Mouse (Mus musculus): ENCODE measurements around the gene Uaca. TPM values are rescaled to one million over a fixed set of nuclear protein-coding genes. Genes with fewer than 3 reads are reported as not detected.
"Not testable (repeated sequence)": the region's sequence is repeated elsewhere in the genome, so short reads cannot be mapped to it uniquely, and the experiment has no call there.

The Uaca gene
- total RNA-seq, 1 experiment from 2014 or later: not detected

DNA sequence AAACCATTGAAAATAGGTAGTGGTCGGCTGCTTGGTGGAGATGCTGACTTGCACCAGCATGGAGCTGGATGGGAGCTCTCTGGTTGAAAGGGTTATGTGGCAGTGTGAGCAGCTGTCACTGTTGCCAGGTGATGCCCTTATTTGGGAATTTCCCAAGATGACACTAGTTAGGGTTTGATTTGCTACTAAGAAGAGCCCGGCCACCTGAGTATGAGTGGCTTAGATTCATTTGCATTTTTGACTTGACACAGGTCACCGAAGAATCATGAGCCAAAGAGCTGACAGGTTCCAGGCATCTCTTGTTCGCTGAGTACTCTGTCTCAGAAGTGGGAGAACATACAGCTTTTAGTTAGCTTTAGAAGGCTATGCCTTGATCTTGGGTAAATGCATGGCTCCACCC is 9.3 kb upstream of the Uaca start:
- no peak for ATAC-seq (replicated peaks; ENCODE audit: insufficient number of reproducible peaks, low FRiP score, low TSS enrichment, poor library complexity, severe bottlenecking)

DNA sequence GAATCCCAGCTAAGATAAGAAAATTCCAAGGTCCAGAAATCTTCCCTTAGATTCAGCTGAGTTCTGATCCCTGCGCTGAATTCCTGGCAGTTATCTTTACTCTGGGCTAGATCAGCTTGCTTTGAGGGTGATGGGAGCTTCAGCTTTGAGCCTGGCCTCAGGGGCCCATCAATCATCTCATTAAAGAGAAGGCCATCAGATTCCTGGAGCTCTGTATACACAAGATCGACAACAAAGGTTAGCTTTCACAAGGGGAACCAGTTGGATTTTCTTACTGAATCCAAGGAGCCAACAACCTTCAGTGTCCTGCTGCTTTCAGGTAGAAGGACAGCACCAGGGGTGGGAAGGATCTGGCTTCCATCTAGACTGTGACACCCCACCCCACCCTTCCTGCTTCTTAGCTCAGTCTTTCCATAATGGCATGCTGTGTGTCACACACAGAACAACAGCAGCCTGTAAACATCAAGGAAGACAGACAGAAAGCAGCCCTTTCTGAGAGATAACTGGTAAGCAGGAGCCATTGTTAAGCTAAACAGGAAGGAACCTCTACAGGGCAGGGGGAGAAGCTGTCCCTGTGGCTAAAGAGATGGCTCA is 6.7 kb upstream of the Uaca start:
- ATAC-seq (replicated peaks; ENCODE audit: insufficient number of reproducible peaks, low FRiP score, low TSS enrichment, poor library complexity, severe bottlenecking): no peak

DNA sequence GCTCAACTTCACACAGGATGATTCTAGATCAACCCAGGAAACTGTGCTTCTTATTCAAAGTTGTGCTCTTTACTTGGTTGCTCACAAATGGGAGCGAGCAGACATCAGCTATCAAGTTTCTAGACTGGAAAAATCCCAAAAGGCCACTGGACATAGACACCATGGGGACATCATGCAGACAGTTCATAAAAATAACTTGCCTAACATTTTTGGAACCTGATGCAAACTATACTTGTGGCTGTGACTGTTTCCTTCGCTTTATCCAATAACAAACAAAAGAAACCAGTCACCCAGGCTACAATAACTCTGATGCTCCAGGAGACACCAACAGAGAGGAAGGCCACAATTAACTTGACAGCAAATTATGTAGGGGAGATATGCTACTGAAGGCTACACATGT is 4.1 kb upstream of the Uaca start:
- ATAC-seq (replicated peaks; ENCODE audit: insufficient number of reproducible peaks, low FRiP score, low TSS enrichment, poor library complexity, severe bottlenecking): no peak

DNA sequence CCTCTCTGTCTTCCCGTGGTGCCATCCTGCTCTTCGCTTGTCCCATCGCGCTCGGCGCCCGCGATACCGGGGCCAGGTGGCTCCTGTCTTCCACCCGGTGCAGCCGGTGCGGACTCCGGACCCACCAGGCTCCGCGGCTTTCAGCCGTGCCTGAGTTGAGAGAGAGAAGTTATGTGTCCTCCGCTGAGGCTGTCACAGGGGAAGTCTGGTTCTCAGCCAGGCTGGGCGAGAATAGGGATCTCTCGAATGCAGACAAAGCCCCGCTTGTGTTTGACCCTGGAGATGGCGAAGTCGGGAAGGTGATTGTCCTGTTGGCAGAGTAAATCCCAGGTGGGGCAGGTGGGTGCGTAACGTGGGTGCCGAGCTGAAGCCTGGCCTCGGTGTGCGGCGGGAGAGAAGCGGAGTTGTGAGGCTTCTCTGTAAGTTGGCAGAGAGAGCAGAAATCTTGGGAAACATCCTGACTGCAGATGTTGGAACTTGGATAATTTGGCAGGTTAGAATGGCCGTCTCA is 554 bp downstream of the Uaca start:
- no peak for ATAC-seq (replicated peaks; ENCODE audit: insufficient number of reproducible peaks, low FRiP score, low TSS enrichment, poor library complexity, severe bottlenecking)

DNA sequence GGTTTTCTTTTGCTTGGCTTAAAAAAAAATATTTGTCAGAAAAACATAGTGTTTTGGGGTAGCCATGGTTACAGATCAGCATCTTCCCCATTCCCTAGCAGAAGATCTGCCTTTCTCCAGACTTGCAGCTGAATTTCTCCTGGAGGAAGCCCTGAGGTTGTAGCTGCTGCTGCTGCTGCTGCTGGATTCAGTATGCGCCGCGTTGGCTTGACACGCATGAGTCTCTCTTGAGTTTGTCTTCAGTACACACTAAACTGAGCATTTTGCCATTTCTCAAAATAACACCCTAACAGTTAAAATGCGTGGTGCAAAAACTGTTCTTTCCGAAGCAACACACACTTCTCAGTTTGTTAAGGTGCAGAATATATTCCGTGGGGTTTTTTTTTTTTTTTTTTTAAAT is 1.7 kb downstream of the Uaca start:
- ATAC-seq (replicated peaks; ENCODE audit: insufficient number of reproducible peaks, low FRiP score, low TSS enrichment, poor library complexity, severe bottlenecking): no peak

DNA sequence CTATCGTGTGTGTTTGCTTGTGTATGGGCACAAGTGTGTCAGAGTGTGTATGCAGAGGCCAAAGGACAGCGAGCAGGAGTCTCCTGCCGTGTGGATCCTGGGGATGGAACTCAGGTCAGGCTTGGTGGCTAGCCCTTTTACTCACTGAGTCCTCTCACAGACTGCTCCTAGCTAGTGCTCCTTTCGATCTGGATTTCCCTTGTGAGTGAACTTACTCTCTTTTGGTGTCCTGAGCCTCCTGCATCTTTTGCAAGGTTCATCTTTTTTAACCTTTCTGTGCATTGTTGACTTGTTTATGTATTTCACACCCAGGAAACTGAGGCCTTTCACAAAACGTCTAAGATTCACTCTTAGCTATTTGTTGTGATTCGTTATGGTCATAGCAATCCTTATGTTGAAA is 2.8 kb downstream of the Uaca start:
- ATAC-seq (replicated peaks; ENCODE audit: insufficient number of reproducible peaks, low FRiP score, low TSS enrichment, poor library complexity, severe bottlenecking): no peak

DNA sequence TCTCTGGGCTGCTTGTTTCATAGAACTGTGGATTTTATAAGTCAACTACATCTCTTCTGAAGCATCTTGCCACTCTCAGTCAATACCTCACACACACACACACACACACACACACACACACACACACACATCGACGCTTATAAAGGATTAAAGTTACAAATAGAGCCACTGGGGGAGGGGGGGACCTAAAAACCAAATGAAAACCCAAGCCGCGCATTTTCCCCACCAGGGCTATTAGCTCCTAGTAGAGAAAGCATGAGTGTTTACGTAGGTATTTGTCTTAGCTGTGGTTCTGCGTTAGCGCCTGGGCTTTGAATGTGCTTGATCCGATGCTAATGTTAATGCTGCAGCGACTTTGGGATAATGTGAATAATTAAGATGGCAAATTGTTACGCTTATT is 4.7 kb downstream of the Uaca start:
- ATAC-seq (replicated peaks; ENCODE audit: insufficient number of reproducible peaks, low FRiP score, low TSS enrichment, poor library complexity, severe bottlenecking): no peak

DNA sequence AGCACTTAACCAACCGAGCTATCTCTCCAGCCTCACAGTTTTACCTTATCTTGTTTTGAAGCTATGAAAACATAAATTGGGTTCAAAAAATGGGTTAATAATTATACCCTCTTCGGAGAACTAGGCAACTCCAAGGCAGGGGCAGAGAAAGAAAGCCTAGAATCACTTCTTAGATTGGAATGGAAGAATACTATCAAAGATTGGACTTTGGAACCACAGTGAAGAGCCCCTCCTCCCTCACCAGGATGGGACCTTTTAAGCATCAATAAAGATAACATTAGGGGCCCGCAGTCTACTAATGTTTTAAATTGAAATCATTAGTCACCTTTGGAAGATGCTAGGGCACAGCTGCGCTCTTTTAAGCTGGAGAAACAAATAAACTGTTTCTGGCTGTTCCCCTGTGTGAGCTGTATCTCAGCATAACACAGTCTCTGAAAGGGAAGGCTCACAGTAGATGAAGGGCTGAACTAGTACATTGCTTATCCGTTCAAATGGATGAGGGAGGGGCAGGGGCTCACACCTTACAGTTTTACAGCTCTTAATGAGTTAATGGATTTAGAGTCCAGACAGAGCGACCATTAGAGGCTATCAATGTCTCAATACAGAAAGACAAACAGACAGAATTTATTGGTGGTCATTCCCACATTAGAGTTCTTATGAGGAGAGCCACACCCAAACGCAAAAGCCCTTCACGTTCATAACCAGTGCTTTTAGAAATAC is 6.5 kb downstream of the Uaca start:
- no peak for ATAC-seq (replicated peaks; ENCODE audit: insufficient number of reproducible peaks, low FRiP score, low TSS enrichment, poor library complexity, severe bottlenecking)

DNA sequence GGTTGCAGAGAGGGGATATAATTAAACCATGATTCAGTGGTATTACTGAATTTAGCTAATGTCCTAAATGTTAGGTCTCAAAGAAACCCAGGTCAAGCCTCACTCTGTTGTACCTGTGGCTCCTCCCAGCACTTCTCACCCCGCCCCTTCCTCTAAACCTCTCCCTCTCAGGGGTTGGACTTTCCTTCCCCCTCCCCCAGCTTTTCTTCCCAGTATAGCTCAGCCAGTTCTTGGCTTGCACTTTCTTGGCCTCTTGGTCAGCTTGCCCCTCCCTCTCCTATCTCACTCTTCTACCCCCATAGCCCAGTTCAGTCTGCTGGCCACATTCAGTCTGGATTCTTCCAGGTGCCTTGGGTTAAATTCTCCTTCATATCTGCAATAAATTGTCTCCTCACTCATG is 7.4 kb downstream of the Uaca start:
- no peak for ATAC-seq (replicated peaks; ENCODE audit: insufficient number of reproducible peaks, low FRiP score, low TSS enrichment, poor library complexity, severe bottlenecking)

DNA sequence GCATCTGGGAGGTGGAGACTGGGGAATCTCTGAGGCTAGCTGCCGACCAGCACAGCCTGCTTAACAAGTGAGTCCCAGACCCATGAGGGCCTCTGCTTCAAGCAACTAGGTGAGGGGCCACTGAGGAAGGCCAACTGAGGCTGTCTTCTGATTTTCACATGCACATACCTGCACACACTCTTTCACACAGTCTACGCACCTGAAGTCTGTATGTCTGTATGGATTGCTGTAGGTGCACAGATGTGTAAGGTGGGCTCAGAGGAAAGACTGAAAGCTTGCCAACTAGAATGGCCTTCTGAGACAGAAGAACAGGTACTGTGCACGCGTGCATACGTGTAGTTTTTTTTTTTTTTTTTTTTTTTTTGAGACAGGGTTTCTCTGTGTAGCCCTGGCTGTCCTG is 8.0 kb downstream of the Uaca start:
- ATAC-seq (replicated peaks; ENCODE audit: insufficient number of reproducible peaks, low FRiP score, low TSS enrichment, poor library complexity, severe bottlenecking): no peak

DNA sequence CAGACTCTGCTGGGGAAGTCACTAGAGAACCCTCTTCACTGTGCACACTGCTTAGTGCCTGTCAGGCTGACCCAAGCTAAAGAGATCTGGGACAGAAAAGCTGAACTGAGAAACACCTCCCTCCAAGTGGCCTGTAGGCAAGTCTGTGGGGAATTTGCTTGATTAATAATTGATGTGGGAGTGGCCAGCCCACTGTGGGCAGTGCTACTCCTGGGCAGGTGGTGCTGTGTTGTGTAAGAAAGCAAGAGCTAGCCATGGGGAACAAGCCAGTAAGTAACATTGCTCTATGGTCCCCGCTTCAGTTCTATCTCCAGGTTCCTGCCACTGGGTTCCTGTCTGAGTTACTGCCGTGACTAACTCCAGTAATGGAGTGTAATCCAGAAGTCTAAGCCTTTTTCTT is 11.7 kb downstream of the Uaca start:
- ATAC-seq (replicated peaks; ENCODE audit: insufficient number of reproducible peaks, low FRiP score, low TSS enrichment, poor library complexity, severe bottlenecking): no peak

DNA sequence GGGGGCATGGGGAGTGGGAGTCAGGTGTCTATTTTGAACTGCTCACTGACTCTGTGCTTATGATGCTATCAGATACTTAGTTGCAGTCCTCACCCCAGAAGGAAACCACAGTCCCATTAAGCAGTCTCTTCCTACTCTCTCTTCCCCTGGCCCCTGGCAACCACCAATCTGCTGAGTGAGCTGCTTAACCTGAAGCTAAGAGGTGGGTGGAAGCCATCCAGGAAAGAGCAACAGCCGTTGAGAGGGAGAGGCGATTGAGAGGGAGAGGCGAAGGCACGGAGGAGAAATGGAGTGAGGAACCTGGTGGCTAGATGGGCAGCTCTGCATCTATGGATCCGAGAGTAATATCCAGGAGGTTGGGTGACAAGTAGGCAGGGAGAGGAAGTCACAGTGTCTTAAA is 13.7 kb downstream of the Uaca start:
- ATAC-seq (replicated peaks; ENCODE audit: insufficient number of reproducible peaks, low FRiP score, low TSS enrichment, poor library complexity, severe bottlenecking): no peak

DNA sequence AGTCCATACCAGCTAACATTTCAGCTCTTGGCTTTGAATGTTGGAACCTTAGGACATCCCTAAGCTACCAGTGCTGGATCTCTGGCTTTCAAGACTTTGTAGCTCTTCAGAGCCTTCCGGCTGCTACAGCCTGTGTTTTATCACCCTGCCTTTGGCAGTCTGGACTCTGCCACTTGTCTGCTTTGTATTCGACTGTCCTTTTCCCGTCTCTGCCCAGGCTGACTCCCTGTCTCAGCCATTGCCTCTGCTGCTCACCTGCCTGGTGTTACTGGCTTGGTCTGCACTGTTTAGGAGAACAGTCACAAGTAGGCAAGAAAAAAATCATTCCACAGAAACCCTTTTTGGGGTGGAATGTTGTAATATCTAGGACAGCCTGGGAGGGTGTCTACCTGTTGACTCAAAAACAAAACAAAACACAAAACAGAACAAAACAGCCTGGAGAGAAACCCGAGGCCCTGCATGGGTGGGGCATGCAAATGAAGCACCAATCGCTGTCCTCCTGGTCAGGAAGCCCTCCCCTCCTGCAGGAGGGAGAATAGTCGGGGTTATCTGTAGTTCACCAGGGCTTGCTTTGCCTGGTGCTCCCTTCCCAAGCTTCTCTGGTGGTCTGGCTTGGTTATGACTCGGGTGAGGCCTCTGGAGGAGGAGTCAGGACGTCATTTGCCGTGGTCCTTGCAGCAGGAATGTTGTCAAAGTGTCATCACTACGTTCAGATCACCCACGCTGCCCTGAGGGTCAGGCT is 19.0 kb downstream of the Uaca start:
- no peak for ATAC-seq (replicated peaks; ENCODE audit: insufficient number of reproducible peaks, low FRiP score, low TSS enrichment, poor library complexity, severe bottlenecking)

DNA sequence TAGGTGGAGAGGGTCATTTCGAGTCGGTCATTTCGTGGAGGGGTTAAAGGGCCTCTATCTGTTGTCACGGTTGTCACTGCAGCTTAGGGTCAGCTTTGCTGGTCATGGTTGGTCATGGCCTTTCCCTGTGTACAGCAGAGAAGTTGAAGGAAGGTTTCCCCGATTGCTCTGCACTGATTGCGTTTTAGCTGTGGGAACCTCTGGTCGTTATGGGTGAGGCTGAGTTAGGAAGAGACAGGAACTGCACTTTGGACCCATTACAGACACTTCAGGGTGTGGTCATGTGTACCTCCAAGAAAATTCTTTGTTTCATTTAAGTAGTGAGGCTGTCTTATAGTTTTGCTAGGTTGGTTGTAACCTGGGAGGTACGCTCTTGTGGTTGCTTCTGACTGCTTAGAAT is 21.2 kb downstream of the Uaca start:
- no peak for ATAC-seq (replicated peaks; ENCODE audit: insufficient number of reproducible peaks, low FRiP score, low TSS enrichment, poor library complexity, severe bottlenecking)

DNA sequence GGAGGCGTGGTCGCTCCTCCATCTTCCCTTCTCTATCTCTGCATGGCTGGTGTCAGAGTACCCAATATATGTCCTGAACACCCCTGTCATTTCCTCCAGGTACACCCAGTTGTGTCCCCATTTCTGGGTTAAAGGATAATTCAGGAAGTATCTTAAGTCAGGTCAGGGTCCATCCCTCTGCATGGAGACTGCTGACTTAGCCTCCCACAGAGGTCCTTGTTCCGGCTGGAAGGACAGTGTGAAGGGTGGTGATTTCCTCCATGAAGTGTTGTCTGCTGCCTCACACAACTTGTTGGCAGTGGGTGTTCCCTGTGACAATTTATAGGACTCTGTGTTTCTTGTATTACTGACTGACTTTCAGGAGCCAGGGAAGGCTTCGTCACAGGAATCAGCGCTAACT is 23.2 kb downstream of the Uaca start:
- no peak for ATAC-seq (replicated peaks; ENCODE audit: insufficient number of reproducible peaks, low FRiP score, low TSS enrichment, poor library complexity, severe bottlenecking)

DNA sequence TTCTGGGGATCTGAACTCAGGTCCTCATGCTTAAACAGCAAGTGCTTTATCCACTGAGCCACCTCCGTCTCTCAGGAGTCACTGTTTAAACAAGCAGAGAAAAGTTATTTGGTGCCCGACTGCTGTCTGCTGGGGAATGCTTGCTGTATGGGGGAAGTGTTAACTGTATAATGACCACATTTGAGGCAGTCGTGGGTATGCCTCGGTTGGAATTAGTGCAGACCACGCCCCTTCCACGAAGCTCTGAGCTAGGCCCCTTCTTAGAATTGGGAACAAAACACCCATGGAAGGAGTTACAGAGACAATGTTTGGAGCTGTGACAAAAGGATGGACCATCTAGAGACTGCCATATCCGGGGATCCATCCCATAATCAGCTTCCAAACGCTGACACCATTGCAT is 24.2 kb downstream of the Uaca start:
- ATAC-seq (replicated peaks; ENCODE audit: insufficient number of reproducible peaks, low FRiP score, low TSS enrichment, poor library complexity, severe bottlenecking): not testable (repeated sequence)

DNA sequence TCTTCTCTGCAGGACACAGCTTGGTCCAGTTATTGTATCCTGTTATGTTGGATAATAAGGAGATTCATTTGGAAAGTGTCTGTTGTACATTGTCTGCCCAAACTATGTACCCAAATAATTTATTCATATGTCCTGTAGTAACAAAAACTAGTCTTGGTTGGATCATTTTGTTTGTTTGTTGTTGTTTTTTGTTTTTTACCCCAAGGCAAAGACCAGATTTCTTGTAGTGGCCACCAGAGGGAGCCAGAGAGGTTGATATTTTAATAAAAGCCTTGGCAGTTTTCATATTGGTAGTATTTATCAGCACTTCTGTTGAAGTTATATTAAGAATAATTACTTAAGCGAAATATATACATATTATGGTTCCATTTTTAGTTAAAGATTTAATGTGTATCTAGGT is 25.0 kb downstream of the Uaca start:
- no peak for ATAC-seq (replicated peaks; ENCODE audit: insufficient number of reproducible peaks, low FRiP score, low TSS enrichment, poor library complexity, severe bottlenecking)

DNA sequence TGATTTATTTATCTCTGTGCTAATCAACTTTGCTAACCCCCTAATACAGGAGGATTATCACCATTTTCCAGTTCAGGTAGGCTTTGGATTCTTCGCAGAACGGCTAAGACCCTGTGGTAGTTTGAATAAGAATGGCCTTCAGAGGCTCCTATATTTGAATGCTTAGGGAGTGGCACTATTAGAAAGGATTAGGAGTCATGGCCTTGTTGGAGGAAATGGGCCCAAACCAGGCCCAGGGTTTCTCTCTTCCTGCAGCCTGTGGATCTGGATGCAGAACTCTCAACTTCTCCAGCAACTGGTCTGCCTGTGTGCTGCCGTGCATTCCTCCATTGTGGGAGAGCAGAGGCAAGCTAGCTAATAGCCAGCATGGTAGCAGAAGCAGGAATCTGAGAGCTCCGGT is 27.2 kb downstream of the Uaca start:
- no peak for ATAC-seq (replicated peaks; ENCODE audit: insufficient number of reproducible peaks, low FRiP score, low TSS enrichment, poor library complexity, severe bottlenecking)

DNA sequence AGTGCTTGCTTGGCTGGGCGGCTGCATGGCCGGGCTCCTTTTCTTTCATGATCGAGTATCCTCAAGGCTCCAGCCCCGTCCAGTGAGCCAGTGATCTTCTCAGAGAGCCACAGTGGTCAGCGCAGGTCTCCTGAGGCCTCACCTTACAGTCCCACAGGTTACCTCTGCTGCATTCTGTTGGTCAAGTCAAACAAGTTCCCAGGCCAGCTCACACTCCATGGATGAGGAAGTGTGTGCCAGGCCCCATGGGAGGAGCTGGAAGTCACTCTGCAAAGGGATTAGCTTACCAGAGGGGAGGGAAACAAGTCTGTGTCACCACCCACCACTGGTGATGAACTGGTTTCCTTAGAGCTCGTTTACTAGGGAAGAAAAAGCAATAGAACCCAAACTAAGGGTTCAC is 28.3 kb downstream of the Uaca start:
- no peak for ATAC-seq (replicated peaks; ENCODE audit: insufficient number of reproducible peaks, low FRiP score, low TSS enrichment, poor library complexity, severe bottlenecking)

DNA sequence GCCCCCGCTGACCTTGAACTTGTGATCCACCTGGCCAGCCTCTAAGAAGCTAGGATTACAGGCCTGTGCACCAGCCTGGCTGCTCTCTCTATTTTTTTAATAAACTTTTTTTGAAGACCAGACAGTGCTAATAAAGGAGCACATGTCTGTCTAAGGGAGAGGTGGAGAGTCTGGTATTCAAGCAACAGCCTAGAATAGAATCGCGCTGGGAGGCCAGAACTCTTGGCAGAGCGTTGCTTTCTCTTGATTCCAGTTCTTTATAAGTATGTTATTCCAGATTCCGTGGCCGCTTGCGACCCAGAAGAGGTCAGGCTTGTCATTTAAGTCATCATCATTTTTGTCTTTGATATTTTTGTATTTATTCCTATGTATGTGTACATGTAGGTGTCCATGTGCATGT is 31.2 kb downstream of the Uaca start:
- ATAC-seq (replicated peaks; ENCODE audit: insufficient number of reproducible peaks, low FRiP score, low TSS enrichment, poor library complexity, severe bottlenecking): no peak
